Comparison of ENCODE assay signal across 8 mouse cellular contexts in the genomic region with DNA sequence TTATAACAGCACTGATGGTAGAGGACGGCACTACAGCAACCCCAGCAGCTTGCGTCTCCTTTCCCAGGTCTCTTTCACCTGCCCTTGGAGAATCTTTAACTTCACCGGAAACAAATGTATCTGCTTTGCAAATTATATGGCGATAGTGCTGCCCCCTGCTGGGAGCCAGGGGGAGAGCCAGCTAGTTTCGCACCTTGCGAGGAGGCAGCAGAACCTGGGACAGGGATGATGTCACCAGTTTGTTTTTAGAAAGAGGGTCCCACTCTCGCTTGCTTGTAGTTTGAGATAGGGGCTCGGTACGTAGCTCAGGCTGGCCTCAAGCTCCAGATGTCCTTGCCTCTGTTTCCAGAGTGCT. TPM values are rescaled to one million over a fixed set of nuclear protein-coding genes. Genes with fewer than 3 reads are reported as not detected.
DNase-seq lines count a peak whose midpoint lies in the region; ATAC-seq and TF ChIP-seq lines count a peak whose summit lies in the region.

No protein-coding gene starts in this region.

- H3K27ac ChIP-seq in CH12.LX (ENCODE audit: insufficient read depth, low read depth) = no peak overlapping the region
- no peak overlapping the region for H3K27ac ChIP-seq in heart, embryonic 13.5 days (replicated peaks)
- H3K27ac ChIP-seq in kidney, postnatal 0 days = peak overlapping the region; percentile 51

- no peak for TF ChIP-seq EP300 in CH12.LX (IDR thresholded peaks at IDR 0.05; ENCODE audit: low read length)

- H3K4me3 ChIP-seq in CH12.LX (replicated peaks in 1 of 3; ENCODE audit: low read depth in 2 of 3, low read length in 2 of 3, poor library complexity in 1 of 3) = no peak overlapping the region
- peak overlapping the region; percentile 31 for H3K4me3 ChIP-seq in heart, embryonic 13.5 days
- H3K4me3 ChIP-seq in kidney, postnatal 0 days (replicated peaks; ENCODE audit: low read depth, low read length) = no peak overlapping the region

- in situ Hi-C loops in CH12.LX (cut with MboI; ENCODE audit: low pct_ligation_motif_present, low pct_unique_long_range_greater_than_20kb, low sequenced_read_pairs) = no loop called here

- no peak for TF ChIP-seq POLR2A in CH12.LX (IDR thresholded peaks at IDR 0.05; ENCODE audit: low read depth, low read length)

- 4% methylated on average over 9 of the region's 9 CpGs for WGBS in heart, embryonic 13.5 days
- WGBS in kidney, postnatal 0 days = 5% methylated on average over 9 of the region's 9 CpGs

- TF ChIP-seq RAD21 in CH12.LX (IDR thresholded peaks at IDR 0.05; ENCODE audit: low read depth, low read length) = peak; percentile 20

- DNase-seq in CH12.LX (ENCODE audit: extremely low read depth) = peak; percentile 65
- DNase-seq in adrenal gland, adult 8-10 months = peak; percentile 34
- DNase-seq in embryo, embryonic 11.5 days (ENCODE audit: low read depth, low spot score) = peak; percentile 60
- DNase-seq in kidney, postnatal 0 days (ENCODE audit: low spot score) = peak; percentile 69
- DNase-seq in lung, adult 18-20 months = peak; percentile 64 to 76
- peak; percentile 84 for DNase-seq in thymus, postnatal 25 days

- peaks cover 4% of the 10 kb centered on the region for H3K27me3 ChIP-seq in CH12.LX (replicated peaks)
- H3K27me3 ChIP-seq in heart, embryonic 13.5 days (replicated peaks) = no peaks in the 10 kb centered on the region
- H3K27me3 ChIP-seq in kidney, postnatal 0 days (ENCODE audit: insufficient read depth, low read length) = no peaks in the 10 kb centered on the region

- no peak overlapping the region; the same call in 1 of the 2 replicates for H3K4me2 ChIP-seq in CH12.LX (ENCODE audit: insufficient read depth, low read depth, poor library complexity, severe bottlenecking)
- peak overlapping the region; percentile 66 for H3K4me2 ChIP-seq in heart, embryonic 13.5 days
- H3K4me2 ChIP-seq in kidney, postnatal 0 days (ENCODE audit: low read length) = peak overlapping the region; percentile 44

- H3K4me1 ChIP-seq in CH12.LX (ENCODE audit: control insufficient read depth in 1 of 2, insufficient read depth in 2 of 2) = peaks cover 2 to 11% of the 10 kb centered on the region in 2 experiments; a peak in 3 of 4 replicates
- H3K4me1 ChIP-seq in heart, embryonic 13.5 days = peaks cover 22% of the 10 kb centered on the region
- peaks cover 6% of the 10 kb centered on the region; the same call in 1 of the 2 replicates for H3K4me1 ChIP-seq in kidney, postnatal 0 days (replicated peaks; ENCODE audit: insufficient read depth, low read length)

- no peaks in the 10 kb centered on the region for H3K79me2 ChIP-seq in CH12.LX (replicated peaks; ENCODE audit: control insufficient read depth, extremely low read depth, insufficient read depth, poor library complexity, severe bottlenecking)

- dilution Hi-C loops in CH12.LX (cut with MboI; ENCODE audit: extremely low pct_ligation_motif_present, extremely low pct_unique_long_range_greater_than_20kb, low sequenced_read_pairs) = no loop called here

- H3K9me3 ChIP-seq in CH12.LX (replicated peaks; ENCODE audit: low read length) = no peaks in the 10 kb centered on the region
- H3K9me3 ChIP-seq in heart, embryonic 13.5 days = no peaks in the 10 kb centered on the region
- H3K9me3 ChIP-seq in kidney, postnatal 0 days (replicated peaks; ENCODE audit: low read length) = no peaks in the 10 kb centered on the region

- H3K9ac ChIP-seq in CH12.LX (ENCODE audit: insufficient read depth, low read depth) = no peak overlapping the region
- peak overlapping the region; percentile 69 for H3K9ac ChIP-seq in heart, embryonic 13.5 days
- no peak overlapping the region for H3K9ac ChIP-seq in kidney, postnatal 0 days (ENCODE audit: low read depth, low read length)

- TF ChIP-seq CTCF in CH12.LX (conservative IDR thresholded peaks at IDR 0.05 in 1 of 2, IDR thresholded peaks at IDR 0.05 in 1 of 2; ENCODE audit: low read depth in 2 of 2, low read length in 2 of 2) = peak; percentile 79 to 90
- peak; percentile 90 for TF ChIP-seq CTCF in kidney, postnatal 0 days (IDR thresholded peaks at IDR 0.05; ENCODE audit: low read depth)

- H3K36me3 ChIP-seq in CH12.LX (replicated peaks in 1 of 2; ENCODE audit: control insufficient read depth in 1 of 2, insufficient read depth in 1 of 2, low read length in 1 of 2) = no peaks in the 10 kb centered on the region
- no peaks in the 10 kb centered on the region for H3K36me3 ChIP-seq in heart, embryonic 13.5 days
- no peaks in the 10 kb centered on the region for H3K36me3 ChIP-seq in kidney, postnatal 0 days (ENCODE audit: insufficient read depth, low read length)

- no peak for ATAC-seq in heart, embryonic 13.5 days (ENCODE audit: extremely low read depth, insufficient number of reproducible peaks, low FRiP score, low TSS enrichment)
- ATAC-seq in kidney, postnatal 0 days (replicated peaks; ENCODE audit: low FRiP score, low read depth) = peak; percentile 38; the same call in 1 of the 2 replicates
- peak; percentile 84 for ATAC-seq in neutrophil, adult 5-6 weeks (ENCODE audit: extremely low read depth, insufficient number of reproducible peaks, low FRiP score, poor library complexity, severe bottlenecking)

TF ChIP-seq in CH12.LX, 34 proteins besides CTCF, POLR2A, EP300 and RAD21:
- TF ChIP-seq NELFE (IDR thresholded peaks at IDR 0.05; ENCODE audit: low read depth, low read length) = no peak
- no peak for TF ChIP-seq KAT2A (IDR thresholded peaks at IDR 0.05; ENCODE audit: insufficient replicate concordance, low read length)
- peak; percentile 46 for TF ChIP-seq SMC3 (IDR thresholded peaks at IDR 0.05; ENCODE audit: low read depth, low read length)
- TF ChIP-seq JUN (IDR thresholded peaks at IDR 0.05; ENCODE audit: insufficient read depth, low read depth, low read length) = peak; percentile 18; the same call in 1 of the 2 replicates
- 0 out of 2 replicates have a peak, but pooled peaks have one; percentile 17 for TF ChIP-seq IRF4 (IDR thresholded peaks at IDR 0.05; ENCODE audit: low read depth, low read length)
- no peak for TF ChIP-seq TBP (conservative IDR thresholded peaks at IDR 0.05; ENCODE audit: low read depth, low read length)
- no peak for TF ChIP-seq MAFK (IDR thresholded peaks at IDR 0.05; ENCODE audit: insufficient replicate concordance, low read length)

RNA-seq across cellular contexts. Expression of gene Gm572, which starts 1.0 kb away (rescaled TPM):
- total RNA-seq in CH12.LX (2012; rRNA removed) (not detected in 2 replicates), CH12.LX (2014; rRNA removed) (not detected in 2 replicates)
- polyA plus RNA-seq in CH12.LX (2012; ENCODE audit: insufficient read length, low read depth) = not detected in 2 replicates
- total RNA-seq in adrenal gland, adult 8-10 months (2022) = not detected
- polyA plus RNA-seq in heart, embryonic 13.5 days (2015; fragmentation: Nextera tagmentation; extraction: Ambion mirVana) = 0.17 and 0.28 TPM in 2 replicates
- polyA plus RNA-seq in kidney, postnatal 0 days (2015; fragmentation: Nextera tagmentation; extraction: Ambion mirVana) = not detected in 2 replicates
- 0.35 TPM in 1 of 2 replicates, not detected in the other for total RNA-seq in neutrophil, adult 5-6 weeks (2017)

RNA-seq across cellular contexts. Expression of gene Tardbp, which starts 17.3 kb away (rescaled TPM):
- total RNA-seq in CH12.LX (2012; rRNA removed) (176 and 238 TPM in 2 replicates), CH12.LX (2014; rRNA removed) (341 and 403 TPM in 2 replicates)
- 617 and 618 TPM in 2 replicates for polyA plus RNA-seq in CH12.LX (2012; ENCODE audit: insufficient read length, low read depth)
- 100 to 1,000 TPM; 216 to 285 (median 243) TPM for total RNA-seq in adrenal gland, adult 8-10 months (2022)
- polyA plus RNA-seq in heart, embryonic 13.5 days (2015; fragmentation: Nextera tagmentation; extraction: Ambion mirVana) = 170 and 176 TPM in 2 replicates
- polyA plus RNA-seq in kidney, postnatal 0 days (2015; fragmentation: Nextera tagmentation; extraction: Ambion mirVana) = 241 and 281 TPM in 2 replicates
- 303 and 322 TPM in 2 replicates for total RNA-seq in neutrophil, adult 5-6 weeks (2017)

RNA-seq across cellular contexts. Expression of gene Masp2, which starts 41.8 kb away (rescaled TPM):
- total RNA-seq in CH12.LX (2012; rRNA removed) (0.85 and 1.3 TPM in 2 replicates), CH12.LX (2014; rRNA removed) (0.11 TPM in 1 of 2 replicates, not detected in the other)
- polyA plus RNA-seq in CH12.LX (2012; ENCODE audit: insufficient read length, low read depth) = 0.21 TPM in 1 of 2 replicates, not detected in the other
- total RNA-seq in adrenal gland, adult 8-10 months (2022) = 1 to 10 TPM; 1.5 to 2.6 (median 1.6) TPM
- polyA plus RNA-seq in heart, embryonic 13.5 days (2015; fragmentation: Nextera tagmentation; extraction: Ambion mirVana) = 0.48 TPM in 1 of 2 replicates, not detected in the other
- 0.15 TPM in 1 of 2 replicates, not detected in the other for polyA plus RNA-seq in kidney, postnatal 0 days (2015; fragmentation: Nextera tagmentation; extraction: Ambion mirVana)
- total RNA-seq in neutrophil, adult 5-6 weeks (2017) = 0.37 and 0.70 TPM in 2 replicates

RNA-seq across cellular contexts. Expression of gene Srm, which starts 52.8 kb away (rescaled TPM):
- total RNA-seq in CH12.LX (2012; rRNA removed) (151 and 213 TPM in 2 replicates), CH12.LX (2014; rRNA removed) (127 and 136 TPM in 2 replicates)
- 521 and 640 TPM in 2 replicates for polyA plus RNA-seq in CH12.LX (2012; ENCODE audit: insufficient read length, low read depth)
- total RNA-seq in adrenal gland, adult 8-10 months (2022) = 10 to 100 TPM; 67.4 to 91.6 (median 76.2) TPM
- polyA plus RNA-seq in heart, embryonic 13.5 days (2015; fragmentation: Nextera tagmentation; extraction: Ambion mirVana) = 122 and 131 TPM in 2 replicates
- polyA plus RNA-seq in kidney, postnatal 0 days (2015; fragmentation: Nextera tagmentation; extraction: Ambion mirVana) = 122 and 125 TPM in 2 replicates
- 5.0 and 6.0 TPM in 2 replicates for total RNA-seq in neutrophil, adult 5-6 weeks (2017)

Comparison
In these comparisons a context has a peak if more than half of its experiments do, and no peak if none do; other contexts are left out.
1. DNase-seq: peak in every context shown above with its lines; median percentile 84 in thymus, postnatal 25 days; 70 in lung, adult 18-20 months; 69 in kidney, postnatal 0 days; 65 in CH12.LX; 60 in embryo, embryonic 11.5 days; 34 in adrenal gland, adult 8-10 months.